9 mouse cellular contexts compared by ENCODE assay signal in genomic region chr1:89602879-89603278, GRCm38 (mm10).
DNase-seq lines count a peak whose midpoint lies in the region; ATAC-seq lines count a peak whose summit lies in the region.
"Had no signal": no experiment of that assay in that cellular context is flagged by ENCODE, and none has a peak within 500 bp of the region (broad histone marks: within the 10 kb centered on the region; RNA-seq: fewer than 3 reads in every experiment).

No protein-coding gene starts in this region.

- 0 out of 2 replicates have a peak overlapping the region, but pooled peaks have one; percentile 39 for H3K27ac ChIP-seq in heart, embryonic 16.5 days (ENCODE audit: low read length)
- no peak overlapping the region for H3K27ac ChIP-seq in midbrain, embryonic 14.5 days (replicated peaks; ENCODE audit: low read depth, low read length)

- H3K9ac ChIP-seq in heart, embryonic 16.5 days (ENCODE audit: low read length): peak overlapping the region; percentile 20; the same call in 1 of the 2 replicates
- no peak overlapping the region for H3K9ac ChIP-seq in midbrain, embryonic 14.5 days (replicated peaks; ENCODE audit: low read length)

- no peaks in the 10 kb centered on the region for H3K9me3 ChIP-seq in heart, embryonic 16.5 days (replicated peaks; ENCODE audit: control insufficient read depth, low read length)
- H3K9me3 ChIP-seq in midbrain, embryonic 14.5 days (ENCODE audit: control insufficient read depth, low read length): no peaks in the 10 kb centered on the region

- no peak for DNase-seq in heart, postnatal 36 days
- DNase-seq in 416B (ENCODE audit: low read depth): peak; percentile 98
- DNase-seq in CD8-positive naive resting alpha-beta T cell, adult 2 months (ENCODE audit: low read depth in 2 of 2, low spot score in 2 of 2): peak; percentile 45 to 55
- DNase-seq in naive thymus-derived CD4-positive, alpha-beta T cell, adult 2 months (ENCODE audit: low read depth): peak; percentile 25
- no peak for DNase-seq in midbrain, embryonic 14.5 days
- DNase-seq in cerebellum, adult 9-11 months: no peak
- DNase-seq: cerebellum, adult 2 months; kidney, adult 2 months had no signal

- intact Hi-C loops in heart, postnatal 36 days (cut with DNase I): loop anchor here (10.0 kb wide), 1 partner anchor 858 kb away; no protein-coding TSS in a partner anchor

- H3K36me3 ChIP-seq in heart, embryonic 16.5 days (ENCODE audit: control insufficient read depth, insufficient read depth): no peaks in the 10 kb centered on the region
- peaks cover 14% of the 10 kb centered on the region for H3K36me3 ChIP-seq in midbrain, embryonic 14.5 days (ENCODE audit: control insufficient read depth, insufficient read depth, low read length)

- no peaks in the 10 kb centered on the region for H3K27me3 ChIP-seq in heart, embryonic 16.5 days (ENCODE audit: control insufficient read depth, insufficient read depth, low read length)
- no peaks in the 10 kb centered on the region for H3K27me3 ChIP-seq in midbrain, embryonic 14.5 days (ENCODE audit: control insufficient read depth, insufficient read depth, low read length)

- H3K4me3 ChIP-seq in heart, embryonic 16.5 days (ENCODE audit: low read length): no peak overlapping the region
- H3K4me3 ChIP-seq in midbrain, embryonic 14.5 days (replicated peaks; ENCODE audit: low read depth, low read length): no peak overlapping the region

- no peak overlapping the region for H3K4me2 ChIP-seq in heart, embryonic 16.5 days (ENCODE audit: low read depth, low read length)
- H3K4me2 ChIP-seq in midbrain, embryonic 14.5 days (ENCODE audit: low read length): no peak overlapping the region

- WGBS in heart, embryonic 16.5 days: 27% methylated on average over 7 of the region's 7 CpGs
- WGBS in midbrain, embryonic 14.5 days: 48% methylated on average over 7 of the region's 7 CpGs

- no peak for ATAC-seq in heart, embryonic 16.5 days (replicated peaks; ENCODE audit: extremely low read depth, insufficient read depth, low FRiP score)
- no peak for ATAC-seq in midbrain, embryonic 14.5 days (ENCODE audit: low FRiP score, low TSS enrichment)

- peaks cover 52% of the 10 kb centered on the region for H3K4me1 ChIP-seq in heart, embryonic 16.5 days (ENCODE audit: control insufficient read depth, insufficient read depth, low read length)
- peaks cover 37% of the 10 kb centered on the region for H3K4me1 ChIP-seq in midbrain, embryonic 14.5 days (ENCODE audit: control insufficient read depth, insufficient read depth, low read length)

Comparison
In these comparisons a context has a peak if more than half of its experiments do, and no peak if none do; other contexts are left out.
1. DNase-seq: peak in 416B (single experiment), CD8-positive naive resting alpha-beta T cell, adult 2 months (2 of 2) and naive thymus-derived CD4-positive, alpha-beta T cell, adult 2 months (single experiment); none in heart, postnatal 36 days (0 of 2), midbrain, embryonic 14.5 days (single experiment) and cerebellum, adult 9-11 months (single experiment).